Mouse (Mus musculus) monocyte, adult 5-6 weeks (primary cell): Measurements from ENCODE around the gene Gm3727. TPM values are rescaled to one million over a fixed set of nuclear protein-coding genes. Genes with fewer than 3 reads are reported as not detected.
"Not testable (repeated sequence)": the region's sequence is repeated elsewhere in the genome, so short reads cannot be mapped to it uniquely, and the experiment has no call there.

Experiments
- ATAC-seq: fragments of 153-309, 156-312 bp; replicated peaks from 2 replicates; pipeline ENCODE4 v1.8.0; 2017; ENCODE audit warnings: mild to moderate bottlenecking; ENCODE audit not compliant: low TSS enrichment, insufficient number of reproducible peaks, severe bottlenecking, poor library complexity, low FRiP score
- total RNA-seq: library from RNA; stranded (forward); fragments of 200-1000, 200-491, 200-594 nt; gene quantifications from 3 replicates; pipeline ENCODE4 v1.2.3, GENCODE M21; 2017

Gm3727 gene
- total RNA-seq = not detected in 3 replicates

DNA sequence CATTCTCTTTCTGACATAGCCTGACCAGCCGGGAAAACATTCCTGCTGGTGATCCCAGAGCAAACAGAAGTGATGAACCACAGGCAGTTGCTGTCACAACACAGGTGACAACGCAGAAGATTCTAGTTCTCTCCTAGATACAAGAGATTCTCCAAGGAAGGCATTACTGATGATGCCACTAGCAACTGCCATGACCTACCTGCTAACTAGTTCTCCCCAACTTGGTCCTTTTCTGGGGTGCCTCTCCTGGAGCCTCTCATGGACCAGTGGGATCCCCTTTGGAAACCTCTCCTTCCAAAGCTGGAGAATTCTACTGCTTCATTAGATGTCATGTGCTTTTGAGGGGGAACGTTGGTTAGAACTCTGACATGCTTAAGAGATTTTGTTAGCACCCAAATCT, at the start of gene Gm3727:
TSS of gene Gm3727 (minus strand) at position 101 of the 400 bp plus-strand sequence.
- ATAC-seq = not testable (repeated sequence)

DNA sequence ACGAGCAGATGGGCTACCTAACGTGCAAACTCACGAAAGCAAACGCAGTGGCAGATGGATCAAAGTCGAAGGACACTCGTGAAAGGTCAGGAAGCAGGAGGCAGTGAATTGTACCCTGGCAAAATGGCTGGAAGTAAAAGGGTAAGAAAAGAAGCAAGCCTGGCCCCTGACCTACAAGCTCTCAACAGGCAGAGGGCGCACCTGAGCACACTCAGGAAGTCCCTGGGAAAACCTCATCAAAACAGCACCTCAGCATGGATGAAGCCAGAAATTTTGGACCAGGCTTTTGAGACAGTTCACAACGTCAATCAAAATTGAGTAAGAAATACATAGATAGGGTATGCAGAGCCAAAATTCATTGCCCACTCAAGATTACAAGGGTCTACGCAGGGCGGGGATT, 21.0 kb downstream of the Gm3727 start:
- ATAC-seq = not testable (repeated sequence)

Other genes starting within 250 kb of the Gm3727 start
- gene Gm10406, start 237.3 kb downstream of the Gm3727 start, total RNA-seq = not detected in 3 replicates
- not detected in 3 replicates for gene Gm3685, start 219.7 kb downstream of the Gm3727 start, total RNA-seq
- 0.96 TPM in 1 of 3 replicates, not detected in the others for gene Gm3696, start 164.1 kb downstream of the Gm3727 start, total RNA-seq
- gene Gm6676, start 139.3 kb downstream of the Gm3727 start, total RNA-seq = not detected in 3 replicates
- gene Gm3512, start 90.2 kb downstream of the Gm3727 start, total RNA-seq = not detected in 3 replicates
- not detected in 3 replicates for gene Gm16434, start 70.2 kb downstream of the Gm3727 start, total RNA-seq
- gene Gm3739, start 50.3 kb upstream of the Gm3727 start, total RNA-seq = not detected in 3 replicates
- not detected in 3 replicates for gene Gm5797, start 67.7 kb upstream of the Gm3727 start, total RNA-seq
- gene Gm8374, start 100.4 kb upstream of the Gm3727 start, total RNA-seq = not detected in 3 replicates
- gene Gm3755, start 186.2 kb upstream of the Gm3727 start, total RNA-seq = not detected in 3 replicates
- gene Gm3752, start 219.0 kb upstream of the Gm3727 start, total RNA-seq = not detected in 3 replicates